Mouse (Mus musculus): ENCODE measurements around the gene Asap3. TPM values are rescaled to one million over a fixed set of nuclear protein-coding genes. Genes with fewer than 3 reads are reported as not detected.

Asap3 gene
- total and polyA plus RNA-seq, 3 experiments, result 0.05 to 0.30 (median 0.05) TPM

- Histone ChIP-seq H3K36me3 (replicated peaks) (peaks cover 92% of the 10 kb centered on the region), H3K4me1 (ENCODE audit: insufficient read depth, low read depth, low read length) (peaks cover 67% of the 10 kb centered on the region)
Measured at GRCm38 (mm10) chr4:136179998-136180397, 26.2 kb upstream of the Asap3 start.

GRCm38 (mm10) chr4:136180408-136181330 is 25.5 kb upstream of the Asap3 start:
- Histone ChIP-seq H3K4me1 (ENCODE audit: insufficient read depth, low read depth, low read length) (peaks cover 67% of the 10 kb centered on the region), H3K4me3 (ENCODE audit: low read depth, low read length) (no peak overlapping the region; the same call in 1 of the 2 replicates), H3K9me3 (replicated peaks) (no peaks in the 10 kb centered on the region), H3K27me3 (ENCODE audit: insufficient read depth, low read length) (no peaks in the 10 kb centered on the region), H3K36me3 (replicated peaks) (peaks cover 92% of the 10 kb centered on the region)
- DNase-seq (ENCODE audit: low spot score) (no peak), ATAC-seq (ENCODE audit: extremely low read depth, insufficient number of reproducible peaks, low FRiP score, poor library complexity, severe bottlenecking) (no peak)
- no peak for TF ChIP-seq GATA1 (IDR thresholded peaks at IDR 0.05; ENCODE audit: borderline replicate concordance, low read length)
- no peak for TF ChIP-seq POLR2AphosphoS5 (IDR thresholded peaks at IDR 0.05; ENCODE audit: insufficient replicate concordance, low read depth, low read length)
- TF ChIP-seq GATA2 (IDR thresholded peaks at IDR 0.05; ENCODE audit: borderline replicate concordance, low read depth, low read length), result no peak
- no peak for TF ChIP-seq CTCF (IDR thresholded peaks at IDR 0.05; ENCODE audit: low read depth, low read length)
- no peak for TF ChIP-seq TAL1 (conservative IDR thresholded peaks at IDR 0.05; ENCODE audit: low read depth, low read length)

More at GRCm38 (mm10) chr4:136179998-136180397, 26.2 kb upstream of the Asap3 start:
- peak; percentile 75 for DNase-seq (ENCODE audit: low spot score)
- no peaks in the 10 kb centered on the region for H3K27me3 ChIP-seq (ENCODE audit: insufficient read depth, low read length)
- H3K9me3 ChIP-seq (replicated peaks), result no peaks in the 10 kb centered on the region
- no peak overlapping the region; the same call in 1 of the 2 replicates for H3K4me3 ChIP-seq (ENCODE audit: low read depth, low read length)
- no peak for TF ChIP-seq POLR2AphosphoS5 (IDR thresholded peaks at IDR 0.05; ENCODE audit: insufficient replicate concordance, low read depth, low read length)
- peak; percentile 71 for TF ChIP-seq CTCF (IDR thresholded peaks at IDR 0.05; ENCODE audit: low read depth, low read length)
- ATAC-seq (ENCODE audit: extremely low read depth, insufficient number of reproducible peaks, low FRiP score, poor library complexity, severe bottlenecking), result no peak

- TF ChIP-seq CTCF (IDR thresholded peaks at IDR 0.05; ENCODE audit: low read depth, low read length) (no peak), GATA1 (IDR thresholded peaks at IDR 0.05; ENCODE audit: borderline replicate concordance, low read length) (no peak), TAL1 (conservative IDR thresholded peaks at IDR 0.05; ENCODE audit: low read depth, low read length) (no peak), GATA2 (IDR thresholded peaks at IDR 0.05; ENCODE audit: borderline replicate concordance, low read depth, low read length) (no peak), POLR2AphosphoS5 (IDR thresholded peaks at IDR 0.05; ENCODE audit: insufficient replicate concordance, low read depth, low read length) (no peak)
- no peak for ATAC-seq (ENCODE audit: extremely low read depth, insufficient number of reproducible peaks, low FRiP score, poor library complexity, severe bottlenecking)
- DNase-seq (ENCODE audit: low spot score), result no peak
- Histone ChIP-seq H3K4me3 (ENCODE audit: low read depth, low read length) (no peak overlapping the region), H3K9me3 (replicated peaks) (no peaks in the 10 kb centered on the region), H3K4me1 (ENCODE audit: insufficient read depth, low read depth, low read length) (peaks cover 64% of the 10 kb centered on the region), H3K27me3 (ENCODE audit: insufficient read depth, low read length) (no peaks in the 10 kb centered on the region), H3K36me3 (replicated peaks) (peaks cover 92% of the 10 kb centered on the region)
Measured at GRCm38 (mm10) chr4:136181367-136181766, 24.8 kb upstream of the Asap3 start.

- TF ChIP-seq TAL1 (conservative IDR thresholded peaks at IDR 0.05; ENCODE audit: low read depth, low read length) (no peak), POLR2AphosphoS5 (IDR thresholded peaks at IDR 0.05; ENCODE audit: insufficient replicate concordance, low read depth, low read length) (no peak), GATA2 (IDR thresholded peaks at IDR 0.05; ENCODE audit: borderline replicate concordance, low read depth, low read length) (no peak), GATA1 (IDR thresholded peaks at IDR 0.05; ENCODE audit: borderline replicate concordance, low read length) (no peak), CTCF (IDR thresholded peaks at IDR 0.05; ENCODE audit: low read depth, low read length) (no peak)
- no peaks in the 10 kb centered on the region for H3K9me3 ChIP-seq (replicated peaks)
- peaks cover 97% of the 10 kb centered on the region for H3K36me3 ChIP-seq (replicated peaks)
- DNase-seq (ENCODE audit: low spot score) (no peak), ATAC-seq (ENCODE audit: extremely low read depth, insufficient number of reproducible peaks, low FRiP score, poor library complexity, severe bottlenecking) (no peak)
- peaks cover 40% of the 10 kb centered on the region for H3K4me1 ChIP-seq (ENCODE audit: insufficient read depth, low read depth, low read length)
- no peaks in the 10 kb centered on the region for H3K27me3 ChIP-seq (ENCODE audit: insufficient read depth, low read length)
- no peak overlapping the region for H3K4me3 ChIP-seq (ENCODE audit: low read depth, low read length)
Measured at GRCm38 (mm10) chr4:136185375-136185774, 20.8 kb upstream of the Asap3 start.

GRCm38 (mm10) chr4:136186315-136186714 is 19.9 kb upstream of the Asap3 start:
- DNase-seq (ENCODE audit: low spot score), result no peak
- H3K4me1 ChIP-seq (ENCODE audit: insufficient read depth, low read depth, low read length), result peaks cover 39% of the 10 kb centered on the region

GRCm38 (mm10) chr4:136186739-136187472 is 19.3 kb upstream of the Asap3 start:
- H3K27me3 ChIP-seq (ENCODE audit: insufficient read depth, low read length), result no peaks in the 10 kb centered on the region
- no peaks in the 10 kb centered on the region for H3K9me3 ChIP-seq (replicated peaks)
- ATAC-seq (ENCODE audit: extremely low read depth, insufficient number of reproducible peaks, low FRiP score, poor library complexity, severe bottlenecking) (no peak), DNase-seq (ENCODE audit: low spot score) (no peak)
- H3K4me3 ChIP-seq (ENCODE audit: low read depth, low read length), result 0 out of 2 replicates have a peak overlapping the region, but pooled peaks have one; percentile 0
- TF ChIP-seq GATA2 (IDR thresholded peaks at IDR 0.05; ENCODE audit: borderline replicate concordance, low read depth, low read length) (no peak), CTCF (IDR thresholded peaks at IDR 0.05; ENCODE audit: low read depth, low read length) (no peak), POLR2AphosphoS5 (IDR thresholded peaks at IDR 0.05; ENCODE audit: insufficient replicate concordance, low read depth, low read length) (no peak), TAL1 (conservative IDR thresholded peaks at IDR 0.05; ENCODE audit: low read depth, low read length) (no peak), GATA1 (IDR thresholded peaks at IDR 0.05; ENCODE audit: borderline replicate concordance, low read length) (no peak)
- peaks cover 40% of the 10 kb centered on the region for H3K4me1 ChIP-seq (ENCODE audit: insufficient read depth, low read depth, low read length)
- H3K36me3 ChIP-seq (replicated peaks), result peaks cover 97% of the 10 kb centered on the region

More at GRCm38 (mm10) chr4:136186315-136186714, 19.9 kb upstream of the Asap3 start:
- no peak for TF ChIP-seq POLR2AphosphoS5 (IDR thresholded peaks at IDR 0.05; ENCODE audit: insufficient replicate concordance, low read depth, low read length)
- TF ChIP-seq TAL1 (conservative IDR thresholded peaks at IDR 0.05; ENCODE audit: low read depth, low read length), result no peak
- TF ChIP-seq GATA2 (IDR thresholded peaks at IDR 0.05; ENCODE audit: borderline replicate concordance, low read depth, low read length), result no peak
- TF ChIP-seq CTCF (IDR thresholded peaks at IDR 0.05; ENCODE audit: low read depth, low read length), result no peak
- TF ChIP-seq GATA1 (IDR thresholded peaks at IDR 0.05; ENCODE audit: borderline replicate concordance, low read length), result no peak
- Histone ChIP-seq H3K36me3 (replicated peaks) (peaks cover 97% of the 10 kb centered on the region), H3K9me3 (replicated peaks) (no peaks in the 10 kb centered on the region), H3K4me3 (ENCODE audit: low read depth, low read length) (0 out of 2 replicates have a peak overlapping the region, but pooled peaks have one; percentile 0), H3K27me3 (ENCODE audit: insufficient read depth, low read length) (no peaks in the 10 kb centered on the region)
- ATAC-seq (ENCODE audit: extremely low read depth, insufficient number of reproducible peaks, low FRiP score, poor library complexity, severe bottlenecking), result no peak
